Mouse (Mus musculus) brain, embryonic 14.5 days (tissue): ENCODE results near the gene Antxr1. TPM values are rescaled to one million over a fixed set of nuclear protein-coding genes. Genes with fewer than 3 reads are reported as not detected.

Experiments used
- DNase-seq: peaks from one replicate; pipeline ENCODE4 v3.0.0-alpha.2; 2011; ENCODE audit warnings: low read depth
- CTCF ChIP-seq: fragments of 200-500 bp; IDR thresholded peaks from 2 replicates; pipeline ENCODE4 v1.5.1; 2012; ENCODE audit warnings: inconsistent platforms, mild to moderate bottlenecking, moderate library complexity, borderline replicate concordance; ENCODE audit not compliant: insufficient read depth, insufficient read length; ENCODE audit errors: extremely low read depth
- POLR2A ChIP-seq: fragments of 200-500 bp; IDR thresholded peaks from 2 replicates; pipeline ENCODE4 v1.6.1; 2012; ENCODE audit warnings: mild to moderate bottlenecking, inconsistent platforms, borderline replicate concordance; ENCODE audit not compliant: poor library complexity, insufficient read depth, insufficient read length, severe bottlenecking; ENCODE audit errors: extremely low read depth
- polyA plus RNA-seq: library from polyadenylated mRNA; depleted of rRNA; stranded (reverse); fragments of >200 nt; gene quantifications from 2 replicates; pipeline ENCODE4 v1.2.3, GENCODE M21; 2012

Antxr1 gene
- polyA plus RNA-seq, 1 experiment, result 10.0 TPM

DNA sequence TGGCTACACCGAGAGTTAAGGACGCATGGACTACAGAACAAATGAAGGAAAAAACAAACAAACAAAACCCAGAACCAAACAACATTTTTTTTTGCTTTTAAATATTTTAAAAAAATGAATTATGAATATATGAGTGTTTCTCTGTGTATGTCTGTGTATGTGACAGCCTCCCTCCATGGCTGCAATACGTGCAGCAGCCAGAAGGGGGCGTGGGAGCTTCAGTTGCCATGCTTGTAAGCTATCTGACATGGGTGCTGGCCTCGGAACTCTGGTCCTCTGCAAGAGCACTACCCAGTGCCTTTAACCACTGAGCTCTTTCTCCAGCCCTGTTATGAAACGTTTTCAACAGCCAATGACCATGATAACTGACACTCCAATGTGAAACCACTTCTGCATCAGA, 215.0 kb downstream of the Antxr1 start:
- TF ChIP-seq CTCF (peak; percentile 38; the same call in 1 of the 2 replicates), POLR2A (no peak)
- no peak for DNase-seq

DNA sequence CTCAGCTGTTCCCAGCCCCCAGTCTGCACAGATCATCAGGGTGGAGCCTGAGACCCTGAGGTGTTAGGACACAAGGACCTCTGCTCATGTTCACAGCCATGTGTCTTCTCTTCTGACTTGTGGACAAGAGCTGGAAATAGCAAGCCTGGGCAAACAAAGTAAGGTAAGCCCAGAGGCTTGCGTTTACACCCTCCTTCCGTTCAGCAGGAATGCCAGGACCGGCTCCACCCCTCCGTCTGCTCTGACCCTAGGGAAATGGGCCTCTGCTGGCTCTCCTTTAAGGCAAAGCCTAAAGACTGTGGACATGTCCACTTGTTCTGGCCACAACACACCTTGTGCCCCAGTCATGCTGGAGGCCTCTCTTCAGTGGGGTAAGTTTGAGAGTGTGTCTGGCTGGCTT, 215.6 kb downstream of the Antxr1 start:
- DNase-seq, result no peak

DNA sequence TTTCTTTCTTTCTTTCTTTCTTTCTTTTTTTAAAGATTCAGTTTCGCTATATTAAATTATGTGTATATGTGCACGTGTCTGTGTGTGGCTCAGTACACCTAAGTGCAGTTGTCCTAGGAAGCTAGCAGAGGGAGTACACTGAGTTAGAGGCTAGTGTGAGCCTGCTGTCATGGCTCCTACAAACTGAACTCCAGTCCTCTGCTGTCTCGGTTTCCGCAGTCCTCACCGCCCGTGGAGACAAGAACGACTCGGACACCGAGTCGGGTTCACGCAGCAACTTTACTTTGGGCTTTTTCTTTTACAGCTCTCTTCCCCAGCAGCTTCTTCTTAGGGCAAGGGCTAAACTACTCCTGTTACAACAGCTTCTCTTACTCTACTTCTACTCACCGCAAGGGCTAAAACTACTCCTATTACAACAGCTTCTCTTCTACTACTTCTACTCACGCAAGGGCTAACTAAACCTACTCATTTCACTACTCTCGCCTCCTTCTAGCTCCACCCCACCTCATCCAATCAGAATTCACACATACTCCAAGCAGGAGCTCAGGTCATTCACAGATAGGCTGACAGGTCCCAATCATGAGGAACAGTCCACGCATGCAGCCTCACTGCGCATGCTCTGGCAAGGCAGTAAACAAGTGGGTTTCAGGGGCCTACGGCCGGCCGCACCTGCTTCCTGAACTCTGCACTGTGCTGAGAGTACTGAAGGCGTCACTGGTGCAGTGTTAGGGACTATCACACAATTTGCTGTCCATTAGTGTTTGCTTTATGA, 216.4 kb downstream of the Antxr1 start:
- TF ChIP-seq POLR2A (no peak), CTCF (no peak)
- DNase-seq, result no peak

More for the DNA sequence above, 215.6 kb downstream of the Antxr1 start:
- TF ChIP-seq CTCF (no peak), POLR2A (no peak)

DNA sequence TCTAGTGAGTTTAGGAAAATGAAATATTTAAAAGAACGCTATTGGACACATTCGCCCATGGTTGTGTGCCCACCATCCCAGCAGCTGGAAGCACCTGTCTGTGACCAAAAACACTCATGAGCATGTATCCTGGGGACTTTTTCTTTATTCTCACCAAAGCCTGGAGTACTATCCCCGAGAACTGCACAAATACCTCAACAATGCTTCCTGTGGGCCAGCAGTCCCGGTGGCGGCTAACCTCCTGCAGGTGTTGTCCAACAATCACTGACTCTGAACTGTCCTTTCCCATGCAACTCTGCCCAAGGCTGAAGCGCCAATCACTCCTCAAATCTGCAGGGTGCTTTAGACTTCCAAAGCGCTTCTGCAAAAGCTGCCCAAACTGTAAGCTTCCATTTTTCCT, 219.0 kb downstream of the Antxr1 start:
- no peak for DNase-seq
- no peak for TF ChIP-seq POLR2A
- no peak for TF ChIP-seq CTCF

DNA sequence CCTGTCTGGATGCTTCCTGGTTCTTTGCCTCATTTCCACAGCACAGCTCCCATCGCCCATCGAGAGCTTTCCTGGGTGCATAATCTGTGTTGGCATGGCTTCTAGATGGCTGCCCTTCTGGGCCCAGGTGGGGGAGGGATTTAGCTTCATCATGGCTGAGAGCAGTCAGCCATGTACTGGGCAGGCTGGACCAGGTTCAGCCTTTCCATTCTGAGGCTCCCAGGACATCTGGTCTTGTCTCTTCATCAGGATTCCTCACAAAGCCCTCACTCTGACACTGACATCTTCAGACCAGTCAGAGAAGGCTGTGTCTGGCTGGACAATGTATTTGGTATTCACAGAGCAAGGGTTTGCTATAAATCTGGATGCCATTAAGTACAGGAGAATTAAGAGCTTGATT, 219.6 kb downstream of the Antxr1 start:
- no peak for DNase-seq
- TF ChIP-seq CTCF, result no peak
- TF ChIP-seq POLR2A, result no peak

DNA sequence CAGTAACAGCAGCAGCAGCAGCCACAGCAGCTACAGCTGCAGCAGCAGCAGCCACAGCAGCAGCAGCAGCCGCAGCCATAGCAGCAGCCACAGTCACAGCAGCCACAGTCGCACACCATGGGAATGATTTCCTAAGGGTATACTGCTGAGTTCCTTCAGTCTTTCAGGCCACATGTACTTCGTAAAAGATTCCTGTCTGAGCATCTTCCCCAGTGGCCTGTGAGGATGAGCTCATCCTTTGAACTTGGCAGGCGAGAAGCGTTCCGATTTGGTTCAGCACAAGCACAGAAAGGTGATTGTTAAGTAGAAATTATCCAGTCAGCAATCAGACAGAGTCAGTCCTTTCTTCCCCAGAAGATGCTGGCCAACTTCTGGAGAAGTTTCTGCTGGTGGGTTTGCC, 223.5 kb downstream of the Antxr1 start:
- TF ChIP-seq CTCF (no peak), POLR2A (no peak)
- peak; percentile 16 for DNase-seq

DNA sequence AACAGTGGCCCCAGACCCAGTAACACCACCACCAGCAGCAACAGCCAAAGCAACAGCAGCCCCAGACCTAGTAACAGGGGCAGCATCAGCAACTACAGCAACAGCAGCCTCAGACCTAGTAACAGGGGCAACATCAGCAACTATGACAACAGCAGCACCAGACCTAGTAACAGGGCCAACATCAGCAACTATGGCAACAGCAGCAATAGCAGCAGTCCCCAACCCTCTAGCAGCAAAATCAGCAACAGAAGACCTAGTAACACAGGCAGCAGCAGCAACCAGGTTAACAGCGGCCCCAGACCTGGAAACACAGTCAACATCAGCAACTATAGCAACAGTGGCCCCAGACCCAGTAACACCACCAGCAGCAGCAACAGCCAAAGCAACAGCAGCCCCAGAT, 224.1 kb downstream of the Antxr1 start:
- DNase-seq, result peak; percentile 6
- no peak for TF ChIP-seq CTCF
- no peak for TF ChIP-seq POLR2A

DNA sequence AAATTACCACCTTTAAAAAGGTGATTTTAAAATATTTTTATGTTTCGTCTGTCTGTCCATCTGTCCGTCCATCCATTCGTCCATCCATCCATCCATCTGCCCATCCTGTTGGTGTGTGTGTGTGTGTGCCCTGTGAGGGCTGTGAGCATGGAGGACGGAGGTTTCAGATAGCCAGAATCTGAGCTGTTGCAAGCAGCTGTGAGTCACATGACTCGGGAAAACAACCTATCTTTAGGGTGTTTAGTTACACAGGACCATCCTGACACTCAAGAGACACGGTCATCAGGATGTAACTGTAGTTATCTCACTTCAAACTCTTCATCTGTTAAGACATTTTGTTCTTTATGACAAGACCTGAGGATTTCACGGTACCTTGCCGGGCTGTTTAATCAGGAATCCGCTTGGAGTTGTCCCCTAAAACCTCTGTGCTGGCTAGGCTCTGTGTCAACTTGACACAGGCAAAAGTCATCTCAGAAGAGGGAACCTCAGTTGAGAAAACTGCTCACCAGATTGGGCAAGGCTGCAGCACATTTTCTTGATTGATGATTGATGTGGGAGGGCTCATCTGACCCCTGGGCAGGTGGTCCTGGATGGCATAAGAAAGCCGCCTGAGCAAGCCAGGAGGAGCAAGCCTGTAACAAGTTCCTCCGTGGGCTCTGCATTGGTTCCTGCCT, 231.4 kb downstream of the Antxr1 start, which contains the start of gene D6Ertd527e:
Gene D6Ertd527e (plus strand): TSS at position 624 of the 674 bp plus-strand sequence.
- DNase-seq, result no peak
- TF ChIP-seq CTCF, result no peak
- no peak for TF ChIP-seq POLR2A

DNA sequence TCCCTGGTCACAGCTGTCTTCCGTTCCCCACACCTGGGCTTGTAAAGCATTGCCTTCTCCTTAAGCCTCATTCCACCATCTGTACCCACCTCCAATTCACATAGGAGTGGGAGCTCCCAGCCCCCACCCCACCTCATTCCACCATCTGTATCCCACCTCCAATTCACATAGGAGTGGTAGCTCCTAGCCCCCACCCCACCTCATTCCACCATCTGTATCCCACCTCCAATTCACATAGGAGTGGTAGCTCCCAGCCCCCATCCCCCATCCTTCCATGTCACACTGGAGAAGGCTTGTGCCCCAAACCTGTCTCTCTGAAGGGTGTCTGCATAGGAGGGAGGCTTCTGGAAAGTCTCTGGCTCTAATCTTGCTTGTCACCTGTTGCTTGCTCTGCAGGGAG, 232.3 kb downstream of the Antxr1 start:
- DNase-seq, result no peak
- TF ChIP-seq POLR2A (no peak), CTCF (no peak)

DNA sequence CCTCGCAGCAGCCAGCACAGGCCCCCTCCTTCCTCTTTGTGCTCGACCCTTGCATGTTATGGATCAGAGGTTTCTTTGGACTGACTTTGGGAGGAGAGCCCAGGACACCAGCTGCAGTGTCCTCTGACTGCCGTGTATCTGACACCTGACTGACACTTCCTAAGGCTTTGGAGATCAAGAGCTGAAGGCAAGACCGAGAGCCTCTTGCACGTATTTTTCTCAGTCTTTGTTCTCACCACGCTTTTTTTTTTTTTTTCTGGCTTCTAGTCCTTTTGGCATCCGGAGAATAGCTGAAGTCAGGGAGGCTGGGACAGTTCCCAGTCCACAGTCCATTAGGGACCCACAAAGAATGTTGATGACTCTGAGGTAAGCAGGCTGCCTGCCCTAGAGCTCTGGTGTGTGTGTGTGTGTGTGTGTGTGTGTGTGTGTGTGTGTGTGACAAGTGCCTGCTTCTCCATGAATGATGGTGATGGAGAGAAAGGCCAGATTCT, 233.2 kb downstream of the Antxr1 start:
- DNase-seq, result peak; percentile 58
- TF ChIP-seq POLR2A (no peak), CTCF (no peak)

DNA sequence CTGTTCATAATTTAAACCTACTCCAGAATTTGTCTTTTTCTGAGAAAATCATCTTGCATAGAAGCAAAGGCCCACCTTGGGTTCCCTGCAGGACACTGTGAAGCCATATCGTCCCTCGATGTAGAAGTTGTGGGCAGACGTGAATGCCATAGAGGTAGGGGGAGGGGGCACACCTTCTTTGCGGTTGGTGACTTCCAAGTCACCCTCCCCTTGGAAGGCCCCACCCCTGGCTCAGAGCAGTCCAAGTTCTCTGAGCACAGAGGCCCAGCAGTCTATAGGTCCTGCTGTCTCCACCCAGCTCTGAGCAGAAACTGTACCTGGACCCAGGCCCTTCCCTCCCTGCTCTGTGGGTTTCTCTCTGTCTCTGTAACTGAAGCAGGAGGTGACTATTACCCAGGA, 233.7 kb downstream of the Antxr1 start:
- DNase-seq, result no peak
- no peak for TF ChIP-seq POLR2A
